Mouse (Mus musculus): ENCODE results near the gene Dync1li1. TPM values are rescaled to one million over a fixed set of nuclear protein-coding genes. Genes with fewer than 3 reads are reported as not detected.

The Dync1li1 gene
- total and polyA plus RNA-seq, 3 experiments, result 38.1 to 57.0 (median 43.6) TPM

- no peak overlapping the region for H3K27ac ChIP-seq (ENCODE audit: insufficient read depth, low read depth)
- H3K79me2 ChIP-seq (replicated peaks; ENCODE audit: control insufficient read depth, extremely low read depth, insufficient read depth, poor library complexity, severe bottlenecking), result no peaks in the 10 kb centered on the region
- H3K9ac ChIP-seq (ENCODE audit: insufficient read depth, low read depth), result no peak overlapping the region
- no peak for DNase-seq (ENCODE audit: extremely low read depth)
- no peak overlapping the region for H3K4me2 ChIP-seq (ENCODE audit: insufficient read depth, low read depth, poor library complexity, severe bottlenecking)
- in situ Hi-C loops (cut with MboI; ENCODE audit: low pct_ligation_motif_present, low pct_unique_long_range_greater_than_20kb, low sequenced_read_pairs) (no loop called here), dilution Hi-C loops (cut with MboI; ENCODE audit: extremely low pct_ligation_motif_present, extremely low pct_unique_long_range_greater_than_20kb, low sequenced_read_pairs) (no loop called here)
- H3K4me3 ChIP-seq (replicated peaks in 1 of 3; ENCODE audit: low read depth in 2 of 3, low read length in 2 of 3, poor library complexity in 1 of 3), result no peak overlapping the region
- TF ChIP-seq PAX5 (IDR thresholded peaks at IDR 0.05; ENCODE audit: low read length) (no peak), SMC3 (IDR thresholded peaks at IDR 0.05; ENCODE audit: low read depth, low read length) (no peak), CTCF (conservative IDR thresholded peaks at IDR 0.05 in 1 of 2, IDR thresholded peaks at IDR 0.05 in 1 of 2; ENCODE audit: low read depth in 2 of 2, low read length in 2 of 2) (no peak), RCOR1 (conservative IDR thresholded peaks at IDR 0.05; ENCODE audit: low read depth, low read length) (no peak), TCF12 (IDR thresholded peaks at IDR 0.05; ENCODE audit: low read depth, low read length) (no peak)
- H3K36me3 ChIP-seq (replicated peaks in 1 of 2; ENCODE audit: control insufficient read depth in 1 of 2, insufficient read depth in 1 of 2, low read length in 1 of 2), result peaks cover 64 to 88% of the 10 kb centered on the region in 2 experiments
- no peaks in the 10 kb centered on the region for H3K4me1 ChIP-seq (ENCODE audit: control insufficient read depth in 1 of 2, insufficient read depth in 2 of 2)
- H3K9me3 ChIP-seq (replicated peaks; ENCODE audit: low read length), result no peaks in the 10 kb centered on the region
- no peaks in the 10 kb centered on the region for H3K27me3 ChIP-seq (replicated peaks)
Measured at GRCm38 (mm10) chr9:114713481-114713880, 24.9 kb downstream of the Dync1li1 start.

GRCm38 (mm10) chr9:114716677-114717331, 28.2 kb downstream of the Dync1li1 start:
- peaks cover 68 to 91% of the 10 kb centered on the region in 2 experiments for H3K36me3 ChIP-seq (replicated peaks in 1 of 2; ENCODE audit: control insufficient read depth in 1 of 2, insufficient read depth in 1 of 2, low read length in 1 of 2)
- DNase-seq (ENCODE audit: extremely low read depth), result no peak
- dilution Hi-C loops (cut with MboI; ENCODE audit: extremely low pct_ligation_motif_present, extremely low pct_unique_long_range_greater_than_20kb, low sequenced_read_pairs), result no loop called here
- no peaks in the 10 kb centered on the region for H3K9me3 ChIP-seq (replicated peaks; ENCODE audit: low read length)
- H3K4me2 ChIP-seq (ENCODE audit: insufficient read depth, low read depth, poor library complexity, severe bottlenecking), result no peak overlapping the region
- H3K9ac ChIP-seq (ENCODE audit: insufficient read depth, low read depth), result no peak overlapping the region
- in situ Hi-C loops (cut with MboI; ENCODE audit: low pct_ligation_motif_present, low pct_unique_long_range_greater_than_20kb, low sequenced_read_pairs), result no loop called here
- H3K79me2 ChIP-seq (replicated peaks; ENCODE audit: control insufficient read depth, extremely low read depth, insufficient read depth, poor library complexity, severe bottlenecking), result no peaks in the 10 kb centered on the region
- H3K4me3 ChIP-seq (replicated peaks in 1 of 3; ENCODE audit: low read depth in 2 of 3, low read length in 2 of 3, poor library complexity in 1 of 3), result no peak overlapping the region
- no peaks in the 10 kb centered on the region for H3K27me3 ChIP-seq (replicated peaks)
- H3K4me1 ChIP-seq (ENCODE audit: control insufficient read depth in 1 of 2, insufficient read depth in 2 of 2), result no peaks in the 10 kb centered on the region
- H3K27ac ChIP-seq (ENCODE audit: insufficient read depth, low read depth), result no peak overlapping the region
- no peak for TF ChIP-seq HCFC1 (IDR thresholded peaks at IDR 0.05; ENCODE audit: low read depth, low read length)
- TF ChIP-seq GABPA (IDR thresholded peaks at IDR 0.05; ENCODE audit: insufficient replicate concordance, low read depth, low read length), result no peak
- TF ChIP-seq JUN (IDR thresholded peaks at IDR 0.05; ENCODE audit: insufficient read depth, low read depth, low read length), result no peak
- no peak for TF ChIP-seq BHLHE40 (IDR thresholded peaks at IDR 0.05; ENCODE audit: low read depth, low read length)
- no peak for TF ChIP-seq CHD2 (IDR thresholded peaks at IDR 0.05; ENCODE audit: low read length)
- no peak for TF ChIP-seq MEF2A (IDR thresholded peaks at IDR 0.05; ENCODE audit: borderline replicate concordance, low read depth, low read length)
- TF ChIP-seq USF2 (conservative IDR thresholded peaks at IDR 0.05; ENCODE audit: low read depth, low read length), result no peak
- TF ChIP-seq RAD21 (IDR thresholded peaks at IDR 0.05; ENCODE audit: low read depth, low read length), result no peak
- TF ChIP-seq SIN3A (IDR thresholded peaks at IDR 0.05; ENCODE audit: low read length), result no peak
- no peak for TF ChIP-seq ZMIZ1 (IDR thresholded peaks at IDR 0.05; ENCODE audit: low read depth, low read length)
- no peak for TF ChIP-seq KAT2A (IDR thresholded peaks at IDR 0.05; ENCODE audit: insufficient replicate concordance, low read length)
- TF ChIP-seq NRF1 (IDR thresholded peaks at IDR 0.05; ENCODE audit: low read depth, low read length), result no peak
- TF ChIP-seq MAZ (IDR thresholded peaks at IDR 0.05; ENCODE audit: low read depth, low read length), result no peak
- TF ChIP-seq NELFE (IDR thresholded peaks at IDR 0.05; ENCODE audit: low read depth, low read length), result no peak
- TF ChIP-seq ZC3H11A (IDR thresholded peaks at IDR 0.05; ENCODE audit: low read depth, low read length), result no peak
- no peak for TF ChIP-seq MXI1 (IDR thresholded peaks at IDR 0.05; ENCODE audit: low read depth, low read length)
- no peak for TF ChIP-seq POLR2A (IDR thresholded peaks at IDR 0.05; ENCODE audit: low read depth, low read length)
- TF ChIP-seq ZNF384 (IDR thresholded peaks at IDR 0.05; ENCODE audit: low read depth, low read length), result no peak
- no peak for TF ChIP-seq PAX5 (IDR thresholded peaks at IDR 0.05; ENCODE audit: low read length)
- no peak for TF ChIP-seq JUND (conservative IDR thresholded peaks at IDR 0.05; ENCODE audit: low read depth, low read length)

All from CH12.LX (cell line).